Mouse (Mus musculus): ENCODE results near the gene Itpa. TPM values are rescaled to one million over a fixed set of nuclear protein-coding genes. Genes with fewer than 3 reads are reported as not detected.

Itpa gene
- 51.7 TPM for polyA plus RNA-seq (2017; shearing (Covaris generic))

GRCm38 (mm10) chr2:130667559-130667958 is at the start of gene Itpa:
Itpa (plus strand) TSS chr2:130667610.

DNA sequence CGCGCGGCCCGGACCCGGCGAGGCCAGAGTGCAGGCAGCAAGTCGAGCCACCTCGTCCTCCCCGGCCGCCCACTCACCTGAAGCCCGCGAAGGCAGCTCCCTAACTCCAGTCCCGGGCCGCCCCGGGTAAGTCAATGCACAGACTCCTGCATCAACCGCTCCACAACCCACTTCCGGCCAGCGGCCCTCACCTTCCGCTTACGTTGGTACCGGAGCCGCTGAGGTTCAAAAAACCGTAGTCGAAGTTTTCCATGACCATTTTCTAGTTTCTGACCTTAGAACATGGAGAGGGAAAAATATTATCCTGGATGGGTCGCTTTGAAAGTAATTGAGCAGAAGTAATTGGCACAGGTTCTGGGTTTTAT is 37.6 kb upstream of the Itpa start, which contains the start of the genes Fastkd5 and Ubox5:
Fastkd5 (minus strand) TSS at position 189 of the 365 bp plus-strand sequence.
Ubox5 (minus strand) TSS at position 200 of the 365 bp plus-strand sequence.

GRCm38 (mm10) chr2:130642684-130643369 is 24.6 kb upstream of the Itpa start, which contains the start of gene Lzts3:
Lzts3 (minus strand) TSS chr2:130642803.

GRCm38 (mm10) chr2:130664102-130664701 is 3.2 kb upstream of the Itpa start, which contains the start of gene Ddrgk1:
Ddrgk1 (minus strand) TSS chr2:130664659.

DNA sequence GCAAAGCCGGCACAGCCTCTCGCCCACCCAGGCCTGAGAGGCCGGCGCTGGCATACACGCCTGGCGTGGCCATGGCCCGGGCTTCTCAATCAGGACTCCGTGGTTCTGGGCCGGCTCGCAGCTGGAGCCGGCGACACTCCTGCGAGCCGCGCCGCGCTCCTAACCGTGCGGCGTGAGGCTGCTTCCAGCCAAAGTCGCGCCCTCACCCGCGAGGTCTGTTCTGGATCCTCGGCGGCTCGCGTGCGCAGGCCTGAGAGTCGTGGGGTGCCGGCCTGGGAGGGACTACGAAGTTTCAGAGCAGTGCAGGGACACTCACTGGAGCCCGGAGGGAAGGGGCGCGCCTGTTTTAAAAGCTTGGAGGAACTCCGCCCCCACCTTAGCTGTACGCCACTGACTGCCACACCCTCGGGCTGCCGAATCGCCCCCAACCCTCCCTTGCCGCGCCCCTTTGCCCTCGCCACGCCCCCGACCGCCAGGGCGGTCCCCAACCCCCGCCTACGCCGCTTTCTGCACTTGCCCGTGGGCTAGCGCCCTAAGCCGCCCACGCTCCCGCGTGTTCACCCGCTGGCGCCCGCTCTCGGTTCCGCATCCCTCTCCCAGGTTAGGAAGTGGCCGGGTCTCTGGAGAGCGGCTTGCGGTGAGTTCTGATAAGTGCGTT is 29.9 kb downstream of the Itpa start, which contains the start of gene Slc4a11:
Slc4a11 (minus strand) TSS at position 367 of the 658 bp plus-strand sequence.

Other genes with a start within 250 kb of the Itpa start
- 296 TPM for gene Vps16, start 243.3 kb upstream of the Itpa start, polyA plus RNA-seq (2017; shearing (Covaris generic))
- 22.0 TPM for gene Pced1a, start 242.9 kb upstream of the Itpa start, polyA plus RNA-seq (2017; shearing (Covaris generic))
- gene Ptpra, start 217.3 kb upstream of the Itpa start, polyA plus RNA-seq (2017; shearing (Covaris generic)), result 29.2 TPM
- 59.1 TPM for gene Mrps26, start 103.9 kb upstream of the Itpa start, polyA plus RNA-seq (2017; shearing (Covaris generic))
- gene Oxt, start 91.4 kb upstream of the Itpa start, polyA plus RNA-seq (2017; shearing (Covaris generic)), result not detected
- not detected for gene Avp, start 85.1 kb upstream of the Itpa start, polyA plus RNA-seq (2017; shearing (Covaris generic))
- gene Fastkd5, start 37.6 kb upstream of the Itpa start, polyA plus RNA-seq (2017; shearing (Covaris generic)), result 22.3 TPM
- 16.5 TPM for gene Ubox5, start 37.6 kb upstream of the Itpa start, polyA plus RNA-seq (2017; shearing (Covaris generic))
- 0.72 TPM for gene Lzts3, start 24.8 kb upstream of the Itpa start, polyA plus RNA-seq (2017; shearing (Covaris generic))
- 183 TPM for gene Ddrgk1, start 3.0 kb upstream of the Itpa start, polyA plus RNA-seq (2017; shearing (Covaris generic))
- 0.27 TPM for gene Slc4a11, start 29.9 kb downstream of the Itpa start, polyA plus RNA-seq (2017; shearing (Covaris generic))
- 15.7 TPM for gene 4930402H24Rik, start 238.8 kb downstream of the Itpa start, polyA plus RNA-seq (2017; shearing (Covaris generic))
- 4.1 TPM for gene Atrn, start 238.9 kb downstream of the Itpa start, polyA plus RNA-seq (2017; shearing (Covaris generic))